Mouse (Mus musculus): ENCODE measurements around the gene Acadvl. TPM values are rescaled to one million over a fixed set of nuclear protein-coding genes. Genes with fewer than 3 reads are reported as not detected.

Gene Acadvl
- total RNA-seq (2014; rRNA removed) (45.1 and 47.7 TPM in 2 replicates), polyA plus RNA-seq (2015; fragmentation: Nextera tagmentation; extraction: Ambion mirVana) (47.9 and 51.5 TPM in 2 replicates)

DNA sequence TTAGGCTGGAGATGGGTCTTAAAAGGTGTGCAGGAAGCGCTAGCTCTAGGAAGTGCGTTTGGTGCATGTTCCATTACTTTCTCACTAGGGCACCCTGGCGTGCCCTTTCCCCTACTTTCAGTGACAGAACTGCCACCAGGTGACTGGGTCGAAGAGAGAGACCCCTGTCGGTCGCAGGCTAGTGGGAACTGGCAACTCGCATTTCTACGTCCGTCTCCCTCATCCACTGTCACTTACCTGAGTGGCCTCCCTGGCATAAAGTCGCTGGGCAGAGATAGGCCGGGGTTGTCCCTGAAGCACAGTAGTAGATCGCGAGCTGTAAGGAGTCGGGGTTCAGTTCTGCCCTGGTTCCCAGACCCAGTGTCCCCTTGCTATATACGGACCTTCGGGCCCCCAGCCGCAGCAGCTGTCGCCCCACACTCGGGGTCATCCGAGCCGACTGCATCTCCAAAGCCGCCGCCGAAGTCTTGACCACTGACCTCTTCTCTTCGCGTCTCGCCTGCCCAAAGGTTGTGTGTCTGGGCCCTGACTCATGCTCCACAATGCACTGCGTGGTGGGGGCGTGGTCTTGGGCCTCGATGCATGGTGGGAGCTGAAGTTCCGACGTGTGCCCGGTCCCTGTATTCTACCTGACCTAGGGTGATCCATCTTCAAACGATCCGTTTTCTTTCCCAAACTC, at the start of gene Acadvl:
Gene Acadvl, minus strand, starts transcription at position 532 of the 679 bp plus-strand sequence.
- Histone ChIP-seq H3K4me3 (ENCODE audit: low read depth, low read length) (peak within 1 kb of the TSS; percentile 54), H3K27me3 (ENCODE audit: insufficient read depth, low read length) (no peaks in the 10 kb centered on the region), H3K4me1 (ENCODE audit: insufficient read depth) (peaks cover 19% of the 10 kb centered on the region), H3K4me2 (ENCODE audit: low read depth) (peak within 1 kb of the TSS; percentile 78), H3K9ac (peak within 1 kb of the TSS; percentile 69), H3K9me3 (ENCODE audit: low read length) (no peaks in the 10 kb centered on the region), H3K36me3 (ENCODE audit: insufficient read depth) (peaks cover 34% of the 10 kb centered on the region), H3K27ac (ENCODE audit: low read depth, low read length) (peak within 1 kb of the TSS; percentile 55)
- 1% methylated on average over 35 of the region's 35 CpGs for WGBS
- peak; percentile 84 for ATAC-seq
- peak; percentile 64 for TF ChIP-seq CTCF (IDR thresholded peaks at IDR 0.05; ENCODE audit: low read depth)
- peak; percentile 83 for DNase-seq

DNA sequence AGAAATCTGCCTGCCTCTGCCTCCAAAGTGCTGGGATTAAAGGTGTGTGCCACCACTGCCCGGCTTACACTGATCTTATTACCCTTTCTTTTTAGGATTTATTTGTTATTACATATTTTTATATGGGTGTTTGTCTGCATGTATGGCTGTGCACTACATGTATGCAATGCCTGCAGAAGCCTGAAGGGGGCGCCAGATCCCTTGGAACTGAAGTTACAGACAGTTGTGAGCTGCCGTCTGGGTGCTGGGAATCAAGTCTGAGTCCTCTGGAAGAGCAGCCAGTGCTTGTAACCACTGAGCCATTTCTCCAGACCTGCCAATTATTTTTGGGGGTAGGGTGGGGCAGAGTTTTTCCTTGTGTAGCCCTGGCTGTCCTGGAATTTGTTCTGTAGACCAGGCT, 47.8 kb upstream of the Acadvl start:
- DNase-seq (no peak), ATAC-seq (no peak)
- 70% methylated on average over 3 of the region's 3 CpGs for WGBS
- no peaks in the 10 kb centered on the region for H3K27me3 ChIP-seq (ENCODE audit: insufficient read depth, low read length)
- H3K4me2 ChIP-seq (ENCODE audit: low read depth), result no peak overlapping the region
- no peaks in the 10 kb centered on the region for H3K9me3 ChIP-seq (ENCODE audit: low read length)
- no peaks in the 10 kb centered on the region for H3K4me1 ChIP-seq (ENCODE audit: insufficient read depth)
- TF ChIP-seq CTCF (IDR thresholded peaks at IDR 0.05; ENCODE audit: low read depth), result peak; percentile 17; the same call in 1 of the 2 replicates
- H3K36me3 ChIP-seq (ENCODE audit: insufficient read depth), result no peaks in the 10 kb centered on the region
- H3K4me3 ChIP-seq (ENCODE audit: low read depth, low read length), result no peak overlapping the region
- H3K27ac ChIP-seq (ENCODE audit: low read depth, low read length), result no peak overlapping the region
- H3K9ac ChIP-seq, result no peak overlapping the region

GRCm38 (mm10) chr11:70059930-70060329, 44.7 kb upstream of the Acadvl start:
- H3K27ac ChIP-seq (ENCODE audit: low read depth, low read length), result no peak overlapping the region
- H3K27me3 ChIP-seq (ENCODE audit: insufficient read depth, low read length), result no peaks in the 10 kb centered on the region
- H3K36me3 ChIP-seq (ENCODE audit: insufficient read depth), result no peaks in the 10 kb centered on the region
- H3K9me3 ChIP-seq (ENCODE audit: low read length), result no peaks in the 10 kb centered on the region
- no peak for TF ChIP-seq CTCF (IDR thresholded peaks at IDR 0.05; ENCODE audit: low read depth)
- H3K4me3 ChIP-seq (ENCODE audit: low read depth, low read length), result no peak overlapping the region
- no peak overlapping the region for H3K9ac ChIP-seq
- WGBS, result 73% methylated on average over 6 of the region's 6 CpGs
- no peaks in the 10 kb centered on the region for H3K4me1 ChIP-seq (ENCODE audit: insufficient read depth)
- no peak for ATAC-seq
- DNase-seq, result no peak
- no peak overlapping the region for H3K4me2 ChIP-seq (ENCODE audit: low read depth)

- H3K36me3 ChIP-seq (ENCODE audit: insufficient read depth), result no peaks in the 10 kb centered on the region
- H3K4me2 ChIP-seq (ENCODE audit: low read depth), result no peak overlapping the region
- no peak for TF ChIP-seq CTCF (IDR thresholded peaks at IDR 0.05; ENCODE audit: low read depth)
- H3K4me3 ChIP-seq (ENCODE audit: low read depth, low read length), result no peak overlapping the region
- no peak for ATAC-seq
- no peak overlapping the region for H3K27ac ChIP-seq (ENCODE audit: low read depth, low read length)
- WGBS, result 77% methylated on average over 9 of the region's 9 CpGs
- H3K9ac ChIP-seq, result no peak overlapping the region
- H3K9me3 ChIP-seq (ENCODE audit: low read length), result no peaks in the 10 kb centered on the region
- no peaks in the 10 kb centered on the region for H3K27me3 ChIP-seq (ENCODE audit: insufficient read depth, low read length)
- no peak for DNase-seq
- H3K4me1 ChIP-seq (ENCODE audit: insufficient read depth), result no peaks in the 10 kb centered on the region
These were observed 42.6 kb upstream of the Acadvl start for GRCm38 (mm10) chr11:70057805-70058204.

DNA sequence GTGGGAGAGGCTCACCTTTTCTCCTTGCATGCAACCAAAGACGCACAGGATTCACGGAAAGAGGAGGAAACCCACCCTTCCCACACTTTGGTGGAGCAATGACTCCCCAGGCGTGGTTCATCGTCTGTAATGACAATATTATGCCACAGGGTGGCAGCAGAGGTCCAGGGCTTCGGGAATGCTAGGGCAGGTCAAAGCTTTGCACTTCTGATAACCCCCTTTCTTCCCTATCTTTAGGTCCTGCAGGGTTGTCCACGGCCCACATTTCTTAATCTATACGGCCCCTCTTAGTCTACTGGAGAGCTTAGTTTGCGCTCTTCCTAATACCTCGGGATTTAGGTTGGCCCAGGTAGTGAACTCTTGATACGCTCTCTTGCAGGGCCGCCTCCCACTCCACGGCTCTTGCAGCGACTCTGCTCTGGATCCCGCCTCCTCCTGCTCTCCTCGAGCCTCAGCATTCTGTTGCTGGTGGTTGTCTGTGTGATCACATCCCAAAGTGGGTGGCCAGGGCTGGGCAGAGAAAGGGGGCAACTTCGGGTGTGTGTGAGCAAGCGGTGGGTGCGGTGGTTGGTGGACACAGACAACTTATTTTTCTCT, 40.5 kb upstream of the Acadvl start:
- no peak overlapping the region for H3K9ac ChIP-seq
- peak overlapping the region; percentile 21 for H3K4me2 ChIP-seq (ENCODE audit: low read depth)
- peak; percentile 94 for TF ChIP-seq CTCF (IDR thresholded peaks at IDR 0.05; ENCODE audit: low read depth)
- no peaks in the 10 kb centered on the region for H3K9me3 ChIP-seq (ENCODE audit: low read length)
- H3K27ac ChIP-seq (ENCODE audit: low read depth, low read length), result no peak overlapping the region
- H3K4me3 ChIP-seq (ENCODE audit: low read depth, low read length), result no peak overlapping the region
- no peaks in the 10 kb centered on the region for H3K36me3 ChIP-seq (ENCODE audit: insufficient read depth)
- H3K27me3 ChIP-seq (ENCODE audit: insufficient read depth, low read length), result no peaks in the 10 kb centered on the region
- ATAC-seq (peak; percentile 80), DNase-seq (peak; percentile 86)
- WGBS, result 26% methylated on average over 18 of the region's 18 CpGs
- H3K4me1 ChIP-seq (ENCODE audit: insufficient read depth), result no peaks in the 10 kb centered on the region

- Histone ChIP-seq H3K36me3 (ENCODE audit: insufficient read depth) (no peaks in the 10 kb centered on the region), H3K4me3 (ENCODE audit: low read depth, low read length) (no peak within 1 kb of the TSS), H3K9me3 (ENCODE audit: low read length) (no peaks in the 10 kb centered on the region), H3K4me1 (ENCODE audit: insufficient read depth) (no peaks in the 10 kb centered on the region), H3K27me3 (ENCODE audit: insufficient read depth, low read length) (no peaks in the 10 kb centered on the region), H3K4me2 (ENCODE audit: low read depth) (no peak within 1 kb of the TSS), H3K9ac (no peak within 1 kb of the TSS), H3K27ac (ENCODE audit: low read depth, low read length) (no peak within 1 kb of the TSS)
- ATAC-seq, result no peak
- TF ChIP-seq CTCF (IDR thresholded peaks at IDR 0.05; ENCODE audit: low read depth), result no peak
- 88% methylated on average over 10 of the region's 10 CpGs for WGBS
- no peak for DNase-seq
These were observed 38.8 kb upstream of the Acadvl start, which contains the start of gene Asgr1 for GRCm38 (mm10) chr11:70053898-70054570. Gene Asgr1 (plus strand): TSS chr11:70054085.

DNA sequence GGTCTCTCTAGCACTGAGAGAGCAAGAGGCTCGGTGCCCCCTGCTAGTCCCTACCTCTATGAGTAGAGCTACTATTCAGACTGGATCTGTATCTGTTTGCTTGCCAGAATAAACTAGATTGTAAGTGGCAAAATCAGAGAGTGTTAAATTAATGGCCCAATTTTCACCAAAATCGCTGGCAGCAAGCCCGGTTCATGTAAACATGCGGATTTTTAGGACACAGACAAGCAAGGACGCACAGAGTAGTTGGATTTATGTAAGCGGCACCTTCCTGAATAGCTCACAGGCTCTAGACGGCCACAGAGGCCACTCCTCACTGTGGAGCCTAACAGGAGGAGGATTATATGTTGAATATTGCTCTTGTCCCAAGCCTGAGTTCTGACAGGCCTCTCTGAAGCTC, 37.9 kb upstream of the Acadvl start:
- Histone ChIP-seq H3K4me2 (ENCODE audit: low read depth) (no peak overlapping the region), H3K36me3 (ENCODE audit: insufficient read depth) (no peaks in the 10 kb centered on the region), H3K27me3 (ENCODE audit: insufficient read depth, low read length) (no peaks in the 10 kb centered on the region), H3K4me1 (ENCODE audit: insufficient read depth) (no peaks in the 10 kb centered on the region), H3K9ac (no peak overlapping the region), H3K9me3 (ENCODE audit: low read length) (no peaks in the 10 kb centered on the region), H3K4me3 (ENCODE audit: low read depth, low read length) (no peak overlapping the region), H3K27ac (ENCODE audit: low read depth, low read length) (no peak overlapping the region)
- no peak for TF ChIP-seq CTCF (IDR thresholded peaks at IDR 0.05; ENCODE audit: low read depth)
- DNase-seq (no peak), ATAC-seq (no peak)
- 52% methylated on average over 7 of the region's 7 CpGs for WGBS

All from forebrain, postnatal 0 days (tissue).